Mouse (Mus musculus): ENCODE data around the gene Tbx2.

DNA sequence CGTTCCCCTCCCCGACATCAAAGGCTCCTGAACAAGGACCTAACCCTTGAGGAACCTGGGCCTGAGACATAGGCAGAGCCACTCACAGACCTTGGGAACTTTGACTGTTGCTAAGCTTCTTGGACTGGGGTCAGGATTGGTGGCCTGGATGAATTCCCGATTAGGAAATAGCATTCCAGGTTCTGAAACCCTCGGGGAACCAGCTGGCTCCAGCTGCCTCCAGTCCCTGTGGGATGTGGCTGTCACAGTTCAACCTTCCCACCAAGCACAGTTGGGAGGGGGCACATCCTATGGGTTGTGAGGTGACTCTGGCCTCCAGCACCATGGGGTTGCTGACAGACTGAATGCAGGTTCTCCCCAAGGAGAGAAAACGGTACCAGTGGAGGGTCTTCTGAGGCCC is 13.6 kb downstream of the Tbx2 start:
- no peak for TF ChIP-seq POLR2A (IDR thresholded peaks at IDR 0.05; ENCODE audit: borderline replicate concordance, extremely low read depth, insufficient read depth, insufficient read length, poor library complexity, severe bottlenecking)
- TF ChIP-seq CTCF (IDR thresholded peaks at IDR 0.05; ENCODE audit: borderline replicate concordance, extremely low read depth, insufficient read depth, insufficient read length), result no peak
